ENCODE assay signal across 11 mouse cellular contexts in the genomic region with DNA sequence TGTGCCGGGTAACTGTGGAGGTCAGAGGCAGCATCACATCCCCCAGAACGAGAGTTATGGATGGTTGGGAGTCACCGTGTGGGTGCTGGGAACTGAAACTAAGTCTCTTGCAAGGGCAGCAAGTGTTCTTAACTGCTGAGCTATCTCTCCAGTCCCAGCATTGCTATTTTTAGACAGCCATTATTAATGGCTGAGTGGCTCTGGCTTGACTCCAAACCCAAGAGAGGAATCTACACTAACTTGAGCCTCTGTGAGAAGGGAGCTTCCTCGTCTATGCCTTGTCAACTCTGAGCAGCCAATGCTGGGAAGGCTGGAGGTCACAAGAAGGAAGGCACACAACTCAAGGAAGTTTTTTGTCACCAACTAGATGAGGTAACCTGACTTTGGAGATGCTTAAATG. TPM values are rescaled to one million over a fixed set of nuclear protein-coding genes. Genes with fewer than 3 reads are reported as not detected.
A peak's percentile ranks its signal among the peaks of the same experiment; 100 is the strongest.
DNase-seq lines count a peak whose midpoint lies in the region; ATAC-seq and TF ChIP-seq lines count a peak whose summit lies in the region.
"Had no signal": no experiment of that assay in that cellular context is flagged by ENCODE, and none has a peak within 500 bp of the region (broad histone marks: within the 10 kb centered on the region; RNA-seq: fewer than 3 reads in every experiment).

No protein-coding gene starts in this region.

- WGBS in heart, embryonic 10.5 days: 62% methylated on average over 4 of the region's 4 CpGs
- 36% methylated on average over 4 of the region's 4 CpGs for WGBS in kidney, postnatal 0 days

- no peak for TF ChIP-seq CTCF in kidney, postnatal 0 days (IDR thresholded peaks at IDR 0.05; ENCODE audit: low read depth)

- ATAC-seq in kidney, postnatal 0 days (replicated peaks; ENCODE audit: low FRiP score, low read depth): no peak

- no peaks in the 10 kb centered on the region for H3K36me3 ChIP-seq in heart, embryonic 10.5 days
- no peaks in the 10 kb centered on the region for H3K36me3 ChIP-seq in kidney, postnatal 0 days (ENCODE audit: insufficient read depth, low read length)

- DNase-seq in adrenal gland, adult 2 months: peak; percentile 59
- no peak for DNase-seq in adrenal gland, adult 18-20 months (ENCODE audit: low spot score in 2 of 2)
- peak; percentile 10 for DNase-seq in 3T3-L1 (ENCODE audit: low read depth, low spot score)
- DNase-seq in heart, embryonic 10.5 days (ENCODE audit: low spot score): no peak
- DNase-seq in kidney, postnatal 0 days (ENCODE audit: low spot score): peak; percentile 68
- DNase-seq in left cerebral cortex, postnatal 36 days (ENCODE audit: low spot score in 2 of 2): no peak
- no peak for DNase-seq in left cerebral cortex, adult 8-10 months (ENCODE audit: low spot score in 2 of 2)
- no peak for DNase-seq in gastrocnemius, postnatal 10 days

- H3K27me3 ChIP-seq in heart, embryonic 10.5 days (ENCODE audit: insufficient read depth, poor library complexity, severe bottlenecking): no peaks in the 10 kb centered on the region
- H3K27me3 ChIP-seq in kidney, postnatal 0 days (ENCODE audit: insufficient read depth, low read length): no peaks in the 10 kb centered on the region

- intact Hi-C loops in left cerebral cortex, postnatal 36 days (cut with DNase I): no loop called here

- no peak overlapping the region for H3K9ac ChIP-seq in kidney, postnatal 0 days (ENCODE audit: low read depth, low read length)

- no peak overlapping the region for H3K4me2 ChIP-seq in kidney, postnatal 0 days (ENCODE audit: low read length)

- no peak overlapping the region for H3K4me3 ChIP-seq in heart, embryonic 10.5 days
- H3K4me3 ChIP-seq in kidney, postnatal 0 days (replicated peaks; ENCODE audit: low read depth, low read length): no peak overlapping the region

- H3K4me1 ChIP-seq in heart, embryonic 10.5 days: peaks cover 16% of the 10 kb centered on the region
- H3K4me1 ChIP-seq in kidney, postnatal 0 days (replicated peaks; ENCODE audit: insufficient read depth, low read length): 0 out of 2 replicates have a peak, but pooled peaks cover 3% of the 10 kb centered on the region

- H3K9me3 ChIP-seq in heart, embryonic 10.5 days: no peaks in the 10 kb centered on the region
- no peaks in the 10 kb centered on the region for H3K9me3 ChIP-seq in kidney, postnatal 0 days (replicated peaks; ENCODE audit: low read length)

- peak overlapping the region; percentile 47; the same call in 1 of the 2 replicates for H3K27ac ChIP-seq in heart, embryonic 10.5 days
- no peak overlapping the region for H3K27ac ChIP-seq in kidney, postnatal 0 days

RNA-seq across cellular contexts. Expression of a gene that starts 16.7 kb away (rescaled TPM):
- under 1 TPM; 0.09 to 0.10 TPM for total RNA-seq in adrenal gland, adult 2 months (2021)
- polyA plus RNA-seq in adrenal gland, adult 2 months (2012; rRNA removed): 0.06 and 0.09 TPM in 2 replicates
- under 1 TPM in 1 of 2 experiments, not detected in 1; 0.19 TPM for total RNA-seq in adrenal gland, adult 18-20 months (2021)
- polyA plus RNA-seq in heart, embryonic 10.5 days (2016; fragmentation: Nextera tagmentation; extraction: Ambion mirVana): 0.04 TPM in 1 of 2 replicates, not detected in the other
- 0.74 and 1.2 TPM in 2 replicates for polyA plus RNA-seq in kidney, postnatal 0 days (2015; fragmentation: Nextera tagmentation; extraction: Ambion mirVana)
- not detected for total RNA-seq in left cerebral cortex, postnatal 36 days (2021)
- total RNA-seq in left cerebral cortex, adult 8-10 months (2022): not detected
- total RNA-seq in gastrocnemius, postnatal 10 days (2021): not detected
- polyA plus RNA-seq: C2C12; neural tube, embryonic 14.5 days; stomach, embryonic 14.5 days had no signal

Comparison
In these comparisons a context has a peak if more than half of its experiments do, and no peak if none do; other contexts are left out.
1. DNase-seq: peak in adrenal gland, adult 2 months (single experiment), 3T3-L1 (single experiment) and kidney, postnatal 0 days (single experiment); none in adrenal gland, adult 18-20 months (0 of 2), heart, embryonic 10.5 days (single experiment), left cerebral cortex, postnatal 36 days (0 of 2), left cerebral cortex, adult 8-10 months (0 of 2) and gastrocnemius, postnatal 10 days (single experiment).